Mouse (Mus musculus) left cerebral cortex, postnatal 14 days (tissue): Measurements from ENCODE around the gene Gm21830. TPM values are rescaled to one million over a fixed set of nuclear protein-coding genes. Genes with fewer than 3 reads are reported as not detected.
"Not testable (repeated sequence)": the region's sequence is repeated elsewhere in the genome, so short reads cannot be mapped to it uniquely, and the experiment has no call there.

Experiments
- DNase-seq, 2 experiments: peaks; one replicate each; pipeline ENCODE4 v3.0.0; 2021 to 2022; ENCODE audit warnings: low spot score in 2 of 2, mixed read lengths in 1 of 2
- intact Hi-C: fragments of 180-260 bp; cut with DNase I; formaldehyde crosslinking; loops from one replicate; pipeline ENCODE4 v1.15.1; 2025
- long read RNA-seq, 2 experiments: library from polyadenylated mRNA; stranded (forward); transcript quantifications; one replicate each; pipeline ENCODE4 v2.0.0; 2021
- total RNA-seq, 2 experiments: library from RNA; stranded (reverse); gene quantifications; 2 replicates each; pipeline ENCODE4 v1.2.3; 2021

Gene Gm21830
- not detected for total RNA-seq
- long read RNA-seq, experiment 1, result 0 reads
- long read RNA-seq, experiment 2, result 0 reads

- intact Hi-C loops, DNase-seq: not testable (repeated sequence)
These were observed at the start of gene Gm21830 for GRCm38 (mm10) chr2:67413425-67413824. TSS of gene Gm21830 (plus strand) at chr2:67413725.

GRCm38 (mm10) chr2:67364506-67364905, 49.0 kb upstream of the Gm21830 start:
- intact Hi-C loops, result no loop called here
- DNase-seq, result no peak

GRCm38 (mm10) chr2:67378504-67378903, 35.0 kb upstream of the Gm21830 start:
- intact Hi-C loops, result no loop called here
- DNase-seq, result no peak

- DNase-seq, result no peak
- intact Hi-C loops, result no loop called here
These were observed 7.3 kb downstream of the Gm21830 start for GRCm38 (mm10) chr2:67420853-67421252.

- DNase-seq, result no peak
- intact Hi-C loops, result no loop called here
These were observed 9.3 kb downstream of the Gm21830 start for GRCm38 (mm10) chr2:67422799-67423198.

GRCm38 (mm10) chr2:67433081-67433480, 19.6 kb downstream of the Gm21830 start, which contains the start of gene Gm26727:
TSS of gene Gm26727 (minus strand) at chr2:67433181.
- DNase-seq, result no peak
- intact Hi-C loops, result no loop called here

GRCm38 (mm10) chr2:67438309-67438708, 24.8 kb downstream of the Gm21830 start:
- DNase-seq, result no peak
- intact Hi-C loops, result no loop called here

- intact Hi-C loops, result no loop called here
- no peak for DNase-seq
These were observed 32.3 kb downstream of the Gm21830 start, which contains the start of gene Xirp2 for GRCm38 (mm10) chr2:67445780-67446179. TSS of gene Xirp2 (plus strand) at chr2:67446002.

- no peak for DNase-seq
- intact Hi-C loops, result no loop called here
These were observed 33.2 kb downstream of the Gm21830 start for GRCm38 (mm10) chr2:67446772-67447171.

- intact Hi-C loops, result no loop called here
These were observed 33.7 kb downstream of the Gm21830 start for GRCm38 (mm10) chr2:67447206-67447605.

GRCm38 (mm10) chr2:67460857-67461256, 47.3 kb downstream of the Gm21830 start:
- no peak for DNase-seq
- intact Hi-C loops, result no loop called here

More at GRCm38 (mm10) chr2:67447206-67447605, 33.7 kb downstream of the Gm21830 start:
- peak; percentile 47 to 54 for DNase-seq

GRCm38 (mm10) chr2:67467036-67467435, 53.5 kb downstream of the Gm21830 start:
- intact Hi-C loops, result no loop called here
- no peak for DNase-seq

GRCm38 (mm10) chr2:67470030-67470429, 56.5 kb downstream of the Gm21830 start:
- intact Hi-C loops, DNase-seq: not testable (repeated sequence)

GRCm38 (mm10) chr2:67477753-67478152, 64.2 kb downstream of the Gm21830 start:
- intact Hi-C loops, result loop anchor here (5.0 kb wide), 1 partner anchor 515 kb away; no protein-coding TSS in a partner anchor

GRCm38 (mm10) chr2:67481051-67481450, 67.5 kb downstream of the Gm21830 start:
- intact Hi-C loops, result no loop called here
- no peak for DNase-seq

More at GRCm38 (mm10) chr2:67477753-67478152, 64.2 kb downstream of the Gm21830 start:
- peak; percentile 34 to 68 for DNase-seq

Other genes with a start within 250 kb of the Gm21830 start
- not detected for gene Gm26727, start 19.5 kb downstream of the Gm21830 start, total RNA-seq
- gene Xirp2, start 32.3 kb downstream of the Gm21830 start, total RNA-seq, result under 1 TPM in 1 of 2 experiments, not detected in 1; 0.04 TPM
- 10 to 100 TPM; 87.0 to 94.4 TPM for gene B3galt1, start 152.1 kb downstream of the Gm21830 start, total RNA-seq